Mouse (Mus musculus): Measurements from ENCODE around the gene Pbld1. TPM values are rescaled to one million over a fixed set of nuclear protein-coding genes. Genes with fewer than 3 reads are reported as not detected.

Pbld1 gene
- polyA plus RNA-seq, 1 experiment from 2014 or later = 0.83 TPM

DNA sequence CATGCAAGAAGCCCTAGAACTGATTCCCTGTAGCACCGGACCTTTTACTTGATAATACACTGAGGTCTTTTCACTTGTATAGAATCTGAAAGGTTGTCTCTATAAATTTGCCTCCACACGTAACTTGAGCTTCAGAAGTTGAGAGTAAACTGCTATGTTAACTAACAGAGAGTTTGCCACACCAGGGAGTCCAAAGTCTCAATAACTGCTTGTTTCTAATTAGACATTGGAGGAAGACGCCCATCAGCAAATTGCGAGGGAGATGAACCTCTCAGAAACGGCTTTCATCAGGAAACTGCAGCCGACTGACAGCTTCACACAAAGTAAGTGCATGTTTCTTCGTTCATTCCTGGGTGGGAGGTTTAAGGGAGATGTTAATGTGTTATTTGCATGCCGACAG lies 5.6 kb downstream of the Pbld1 start:
- 56% methylated on average over 8 of the region's 8 CpGs for whole genome bisulfite sequencing
- no peak for ATAC-seq (ENCODE audit: low read depth)
- H3K9me3 ChIP-seq (ENCODE audit: control insufficient read depth, low read length) = no peaks in the 10 kb centered on the region
- no peak overlapping the region for H3K4me3 ChIP-seq (ENCODE audit: low read depth, low read length)
- no peak overlapping the region for H3K9ac ChIP-seq (replicated peaks; ENCODE audit: low read depth, low read length)
- H3K36me3 ChIP-seq (ENCODE audit: control insufficient read depth, insufficient read depth, low read length) = no peaks in the 10 kb centered on the region
- H3K4me2 ChIP-seq (ENCODE audit: low read depth, low read length) = no peak overlapping the region
- no peak overlapping the region for H3K27ac ChIP-seq (ENCODE audit: low read depth, low read length)
- H3K27me3 ChIP-seq (ENCODE audit: control insufficient read depth, insufficient read depth, low read length) = no peaks in the 10 kb centered on the region
- H3K4me1 ChIP-seq (ENCODE audit: control insufficient read depth, insufficient read depth, low read length) = no peaks in the 10 kb centered on the region

DNA sequence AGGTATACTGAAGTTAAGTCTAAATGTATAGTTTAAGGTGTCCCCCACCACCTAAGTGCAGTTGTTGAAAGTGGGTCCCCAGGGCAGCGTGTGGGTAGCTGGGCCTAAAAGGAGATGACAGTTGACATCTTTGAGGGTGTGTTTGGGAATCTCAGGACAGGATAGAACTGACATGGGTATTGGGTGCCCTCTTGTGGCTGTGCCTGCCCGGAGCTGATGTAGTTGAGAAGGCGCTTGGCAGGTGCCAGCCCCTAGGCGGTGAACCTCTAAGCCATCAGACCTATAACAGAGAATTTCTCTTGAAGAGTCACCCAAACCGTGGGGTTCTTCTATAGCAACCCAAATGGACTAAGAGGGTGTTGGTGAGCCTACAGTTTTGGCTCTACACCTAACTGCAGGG lies 6.0 kb downstream of the Pbld1 start:
- H3K4me2 ChIP-seq (ENCODE audit: low read depth, low read length) = no peak overlapping the region
- H3K4me3 ChIP-seq (ENCODE audit: low read depth, low read length) = no peak overlapping the region
- 5% methylated on average over 5 of the region's 5 CpGs for WGBS
- no peaks in the 10 kb centered on the region for H3K9me3 ChIP-seq (ENCODE audit: control insufficient read depth, low read length)
- H3K27ac ChIP-seq (ENCODE audit: low read depth, low read length) = no peak overlapping the region
- H3K4me1 ChIP-seq (ENCODE audit: control insufficient read depth, insufficient read depth, low read length) = no peaks in the 10 kb centered on the region
- H3K9ac ChIP-seq (replicated peaks; ENCODE audit: low read depth, low read length) = no peak overlapping the region
- H3K36me3 ChIP-seq (ENCODE audit: control insufficient read depth, insufficient read depth, low read length) = no peaks in the 10 kb centered on the region
- H3K27me3 ChIP-seq (ENCODE audit: control insufficient read depth, insufficient read depth, low read length) = no peaks in the 10 kb centered on the region
- ATAC-seq (ENCODE audit: low read depth) = peak; percentile 90

DNA sequence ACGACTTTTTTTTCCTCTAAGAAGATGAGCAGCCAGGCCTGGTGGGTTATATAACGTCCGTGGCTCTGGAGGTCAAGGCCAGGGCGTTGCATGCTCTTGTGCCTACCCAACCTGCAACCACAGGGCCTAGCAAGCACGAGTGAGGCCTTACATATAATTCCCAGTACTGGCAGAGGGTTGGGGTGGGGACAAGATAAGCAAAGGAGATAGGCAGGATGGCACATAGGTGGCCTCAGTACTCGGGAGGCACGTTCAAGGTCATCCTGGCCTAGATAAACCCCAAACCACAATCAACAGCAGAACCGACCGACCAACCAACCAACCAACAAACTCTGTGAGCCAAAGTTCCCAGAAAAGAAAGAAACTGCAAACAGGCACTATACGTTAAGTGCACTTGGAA lies 26.3 kb downstream of the Pbld1 start:
- no peak overlapping the region for H3K9ac ChIP-seq (replicated peaks; ENCODE audit: low read depth, low read length)

DNA sequence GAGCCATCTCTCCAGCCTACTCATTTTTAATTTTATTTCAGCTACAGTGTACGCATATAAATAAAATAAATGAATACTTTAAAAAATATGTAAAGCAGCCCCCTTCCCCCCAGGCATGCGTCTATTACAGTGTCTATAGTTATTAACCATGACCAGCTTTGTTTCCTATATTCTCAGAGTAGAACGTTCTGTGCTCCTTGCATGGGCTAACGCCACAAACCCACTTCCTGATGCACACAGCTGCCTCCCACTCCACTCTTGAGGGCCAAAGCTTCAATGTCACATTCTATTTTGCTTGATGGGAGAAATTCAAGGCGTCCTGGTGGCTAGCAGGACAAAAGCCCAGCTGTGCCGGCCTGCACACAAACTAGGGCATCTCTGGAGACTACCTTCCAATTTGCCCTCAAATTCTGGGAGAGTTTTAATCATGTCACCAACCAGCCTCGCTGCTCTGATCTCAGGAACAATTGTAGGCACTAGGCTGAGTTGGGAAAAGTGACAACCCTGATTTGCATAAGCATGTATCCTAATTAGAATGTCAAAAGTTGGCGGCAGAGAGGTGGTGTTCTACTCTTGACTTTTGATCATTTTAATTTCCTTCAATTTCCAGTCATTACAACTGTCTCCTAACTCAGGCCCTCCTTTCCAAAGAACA lies 29.3 kb downstream of the Pbld1 start:
- Histone ChIP-seq H3K27me3 (ENCODE audit: control insufficient read depth, insufficient read depth, low read length) (no peaks in the 10 kb centered on the region), H3K36me3 (ENCODE audit: control insufficient read depth, insufficient read depth, low read length) (no peaks in the 10 kb centered on the region), H3K4me2 (ENCODE audit: low read depth, low read length) (peak overlapping the region; percentile 50), H3K9me3 (ENCODE audit: control insufficient read depth, low read length) (no peaks in the 10 kb centered on the region), H3K9ac (replicated peaks; ENCODE audit: low read depth, low read length) (0 out of 2 replicates have a peak overlapping the region, but pooled peaks have one; percentile 16), H3K27ac (ENCODE audit: low read depth, low read length) (no peak overlapping the region), H3K4me3 (ENCODE audit: low read depth, low read length) (peak overlapping the region; percentile 23; the same call in 1 of the 2 replicates), H3K4me1 (ENCODE audit: control insufficient read depth, insufficient read depth, low read length) (peaks cover 9% of the 10 kb centered on the region; the same call in 1 of the 2 replicates)
- no peak for ATAC-seq (ENCODE audit: low read depth)
- WGBS = 29% methylated on average over 8 of the region's 8 CpGs

More for the DNA sequence above, 26.3 kb downstream of the Pbld1 start:
- no peak overlapping the region for H3K4me2 ChIP-seq (ENCODE audit: low read depth, low read length)
- H3K36me3 ChIP-seq (ENCODE audit: control insufficient read depth, insufficient read depth, low read length) = no peaks in the 10 kb centered on the region
- peaks cover 9% of the 10 kb centered on the region; the same call in 1 of the 2 replicates for H3K4me1 ChIP-seq (ENCODE audit: control insufficient read depth, insufficient read depth, low read length)
- ATAC-seq (ENCODE audit: low read depth) = no peak
- no peak overlapping the region for H3K27ac ChIP-seq (ENCODE audit: low read depth, low read length)
- no peaks in the 10 kb centered on the region for H3K9me3 ChIP-seq (ENCODE audit: control insufficient read depth, low read length)
- H3K4me3 ChIP-seq (ENCODE audit: low read depth, low read length) = no peak overlapping the region
- 81% methylated on average over 10 of the region's 10 CpGs for WGBS
- no peaks in the 10 kb centered on the region for H3K27me3 ChIP-seq (ENCODE audit: control insufficient read depth, insufficient read depth, low read length)

DNA sequence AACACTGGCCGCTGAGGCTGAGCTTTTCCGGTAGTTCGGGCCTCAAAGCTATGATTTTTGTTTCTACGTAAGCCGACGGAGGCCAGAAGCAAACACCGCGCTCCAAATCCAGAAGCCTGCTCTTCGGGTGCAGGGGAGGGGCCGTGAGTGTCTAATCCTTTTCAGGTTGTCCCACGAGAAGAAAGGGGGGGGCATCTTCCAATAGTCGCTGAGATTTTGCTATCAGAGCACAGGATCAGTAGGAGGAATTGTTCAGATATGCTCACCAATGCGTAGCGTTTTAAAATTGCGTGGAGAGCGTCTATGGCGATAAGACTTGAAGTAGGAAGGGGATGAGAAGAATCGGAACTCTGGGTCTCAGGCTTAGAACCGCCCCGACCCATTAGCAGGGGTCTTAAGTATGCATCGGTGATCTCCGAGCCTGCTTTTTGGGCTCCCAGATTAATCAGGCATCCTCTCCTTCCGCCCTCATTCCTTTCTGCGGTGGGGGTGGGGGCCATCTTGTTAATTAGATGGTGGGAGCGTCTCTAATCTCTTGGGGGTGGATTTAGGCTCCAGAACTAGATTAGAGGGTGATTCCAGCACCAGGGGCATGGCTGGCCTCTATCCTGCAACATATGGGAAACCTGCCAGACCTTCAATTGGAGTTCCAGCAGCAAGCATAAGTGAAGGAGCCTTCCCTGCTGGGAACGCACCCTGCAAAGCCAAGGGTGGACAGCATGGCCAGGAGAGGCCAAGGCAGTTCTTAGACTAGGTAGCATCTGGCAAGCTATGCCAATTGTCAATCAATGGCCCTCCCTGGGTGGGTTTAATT lies 30.0 kb downstream of the Pbld1 start:
- Histone ChIP-seq H3K9ac (replicated peaks; ENCODE audit: low read depth, low read length) (0 out of 2 replicates have a peak overlapping the region, but pooled peaks have one; percentile 16), H3K4me1 (ENCODE audit: control insufficient read depth, insufficient read depth, low read length) (peaks cover 9% of the 10 kb centered on the region; the same call in 1 of the 2 replicates), H3K4me3 (ENCODE audit: low read depth, low read length) (peak overlapping the region; percentile 23), H3K4me2 (ENCODE audit: low read depth, low read length) (peak overlapping the region; percentile 50), H3K27ac (ENCODE audit: low read depth, low read length) (no peak overlapping the region), H3K9me3 (ENCODE audit: control insufficient read depth, low read length) (no peaks in the 10 kb centered on the region), H3K36me3 (ENCODE audit: control insufficient read depth, insufficient read depth, low read length) (no peaks in the 10 kb centered on the region), H3K27me3 (ENCODE audit: control insufficient read depth, insufficient read depth, low read length) (no peaks in the 10 kb centered on the region)
- WGBS = 4% methylated on average over 26 of the region's 26 CpGs
- no peak for ATAC-seq (ENCODE audit: low read depth)

DNA sequence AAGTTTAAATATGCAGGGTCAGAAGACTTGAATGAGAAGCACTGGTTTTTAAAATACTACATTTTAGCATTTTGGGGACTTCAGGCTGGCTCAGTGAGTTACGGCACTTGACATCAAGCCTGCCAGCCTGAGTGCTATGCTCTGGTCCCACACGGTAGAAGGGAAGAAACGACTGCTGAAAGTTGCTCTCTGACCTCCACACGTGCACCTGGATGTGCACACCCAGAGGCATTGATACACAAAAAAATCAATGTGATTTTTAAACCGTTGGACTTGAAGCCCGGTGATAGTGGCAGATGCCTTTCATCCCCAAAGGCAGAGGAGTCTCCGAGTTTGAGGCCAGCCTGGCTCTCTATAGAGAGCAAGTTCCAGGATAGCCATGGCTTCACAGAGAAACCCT lies 32.0 kb downstream of the Pbld1 start:
- no peaks in the 10 kb centered on the region for H3K27me3 ChIP-seq (ENCODE audit: control insufficient read depth, insufficient read depth, low read length)
- no peak for ATAC-seq (ENCODE audit: low read depth)
- H3K9me3 ChIP-seq (ENCODE audit: control insufficient read depth, low read length) = no peaks in the 10 kb centered on the region
- H3K9ac ChIP-seq (replicated peaks; ENCODE audit: low read depth, low read length) = no peak overlapping the region
- H3K4me1 ChIP-seq (ENCODE audit: control insufficient read depth, insufficient read depth, low read length) = peaks cover 9% of the 10 kb centered on the region; the same call in 1 of the 2 replicates
- no peaks in the 10 kb centered on the region for H3K36me3 ChIP-seq (ENCODE audit: control insufficient read depth, insufficient read depth, low read length)
- H3K27ac ChIP-seq (ENCODE audit: low read depth, low read length) = no peak overlapping the region
- no peak overlapping the region for H3K4me2 ChIP-seq (ENCODE audit: low read depth, low read length)
- 73% methylated on average over 7 of the region's 7 CpGs for WGBS
- no peak overlapping the region for H3K4me3 ChIP-seq (ENCODE audit: low read depth, low read length)

DNA sequence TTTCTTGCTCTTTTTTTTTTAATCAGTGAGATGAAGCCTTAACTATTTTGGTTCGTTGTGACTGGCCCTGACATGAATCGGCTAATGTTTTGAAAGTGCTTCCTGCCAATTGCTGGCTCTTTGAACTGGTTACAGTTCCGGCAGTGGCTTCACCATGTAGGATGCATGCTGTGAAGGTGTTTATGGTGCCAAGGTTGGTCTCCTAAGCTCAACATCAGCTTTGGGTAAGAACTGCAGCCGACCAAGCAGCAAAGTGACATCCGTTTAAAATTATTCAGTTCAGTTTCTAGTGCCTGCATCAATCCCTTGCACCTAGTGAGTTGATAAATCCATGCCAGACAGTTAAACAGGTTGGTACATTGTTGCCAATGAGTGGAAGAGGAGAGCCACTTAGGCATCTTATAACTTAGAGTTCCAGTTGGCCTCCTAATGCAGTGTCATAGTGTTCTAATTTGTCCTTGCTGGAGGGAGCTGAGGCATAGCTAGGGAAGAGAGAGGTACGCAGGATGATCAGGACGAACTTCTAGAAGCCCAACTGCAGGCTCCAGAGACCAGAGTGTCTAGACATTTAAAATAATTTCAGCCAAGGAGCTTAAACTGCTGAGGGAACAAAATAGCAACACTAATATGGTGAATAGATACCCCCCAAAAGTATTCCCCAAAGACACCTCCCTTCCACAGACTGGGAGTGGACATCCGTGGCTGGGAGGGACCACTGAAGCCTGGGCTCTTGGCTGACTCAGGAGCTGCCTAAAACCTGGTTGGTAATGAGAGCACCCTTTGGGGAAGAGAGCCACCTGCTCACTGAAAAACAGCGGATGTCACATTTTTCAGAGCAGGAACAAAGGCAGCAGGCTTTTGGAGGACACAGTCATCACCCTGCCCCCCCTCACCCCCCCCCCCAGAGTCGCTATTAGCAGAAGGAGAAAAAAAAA lies 32.9 kb downstream of the Pbld1 start:
- no peak for ATAC-seq (ENCODE audit: low read depth)
- Histone ChIP-seq H3K36me3 (ENCODE audit: control insufficient read depth, insufficient read depth, low read length) (no peaks in the 10 kb centered on the region), H3K4me3 (ENCODE audit: low read depth, low read length) (no peak overlapping the region), H3K9me3 (ENCODE audit: control insufficient read depth, low read length) (no peaks in the 10 kb centered on the region), H3K9ac (replicated peaks; ENCODE audit: low read depth, low read length) (no peak overlapping the region), H3K27ac (ENCODE audit: low read depth, low read length) (no peak overlapping the region), H3K4me1 (ENCODE audit: control insufficient read depth, insufficient read depth, low read length) (peaks cover 9% of the 10 kb centered on the region; the same call in 1 of the 2 replicates), H3K4me2 (ENCODE audit: low read depth, low read length) (no peak overlapping the region), H3K27me3 (ENCODE audit: control insufficient read depth, insufficient read depth, low read length) (no peaks in the 10 kb centered on the region)
- WGBS = 68% methylated on average over 10 of the region's 10 CpGs

DNA sequence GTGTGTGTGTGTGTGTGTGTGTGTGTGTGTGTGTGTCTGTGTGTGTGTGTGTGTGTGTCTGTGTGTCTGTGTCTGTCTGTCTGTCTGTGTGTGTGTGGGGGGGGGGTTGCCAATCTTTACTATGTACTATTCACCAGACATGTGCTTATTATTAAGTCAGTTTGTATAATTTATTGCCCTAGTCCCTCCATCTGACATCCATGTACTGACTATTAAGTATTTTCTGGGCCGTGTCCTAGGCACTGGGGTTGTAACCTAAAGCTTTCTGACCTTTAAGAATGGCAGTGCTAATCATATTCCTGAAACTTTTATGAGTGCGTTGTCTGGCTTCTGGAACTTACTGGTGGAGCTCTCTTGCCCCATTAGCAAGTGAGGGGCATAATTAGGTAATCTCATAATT lies 36.8 kb downstream of the Pbld1 start:
- no peak overlapping the region for H3K27ac ChIP-seq (ENCODE audit: low read depth, low read length)
- no peaks in the 10 kb centered on the region for H3K9me3 ChIP-seq (ENCODE audit: control insufficient read depth, low read length)
- no peak overlapping the region for H3K9ac ChIP-seq (replicated peaks; ENCODE audit: low read depth, low read length)
- no peak overlapping the region for H3K4me2 ChIP-seq (ENCODE audit: low read depth, low read length)
- peaks cover 5% of the 10 kb centered on the region; the same call in 1 of the 2 replicates for H3K4me1 ChIP-seq (ENCODE audit: control insufficient read depth, insufficient read depth, low read length)
- H3K36me3 ChIP-seq (ENCODE audit: control insufficient read depth, insufficient read depth, low read length) = no peaks in the 10 kb centered on the region
- H3K27me3 ChIP-seq (ENCODE audit: control insufficient read depth, insufficient read depth, low read length) = peaks cover 2% of the 10 kb centered on the region; the same call in 1 of the 2 replicates
- WGBS = 68% methylated on average over 2 of the region's 2 CpGs
- ATAC-seq (ENCODE audit: low read depth) = no peak
- H3K4me3 ChIP-seq (ENCODE audit: low read depth, low read length) = no peak overlapping the region
